Mouse (Mus musculus): Measurements from ENCODE around the gene Tdp1.

GRCm38 (mm10) chr12:99939179-99939578 is 54.9 kb downstream of the Tdp1 start:
- TF ChIP-seq POLR2A (IDR thresholded peaks at IDR 0.05; ENCODE audit: insufficient read depth, low read length) (no peak), CTCF (IDR thresholded peaks at IDR 0.05; ENCODE audit: low read depth, low read length) (no peak)

Measured in ES-Bruce4 (cell line).